Mouse (Mus musculus): ENCODE data around the gene Hspa14.

DNA sequence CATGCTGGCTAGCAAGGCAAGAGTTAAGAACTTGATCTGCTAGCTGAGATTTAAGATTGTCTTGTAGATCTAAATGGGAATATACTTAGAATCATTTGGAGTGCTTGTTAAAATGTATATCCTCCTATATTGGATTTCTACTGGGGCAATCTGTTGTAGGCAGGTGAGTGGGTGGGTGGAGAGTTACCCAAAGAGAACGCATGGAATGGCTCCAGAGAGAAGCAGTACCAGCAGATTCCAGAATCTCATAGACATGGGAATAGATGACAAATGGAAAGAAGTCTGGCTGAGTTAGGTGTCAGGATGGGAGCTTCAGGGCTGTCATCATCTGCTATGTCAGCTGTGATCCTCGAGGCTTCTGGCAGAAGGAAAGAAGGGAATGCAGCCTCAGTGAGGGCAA is 63.2 kb downstream of the Hspa14 start:
- TF ChIP-seq CTCF (IDR thresholded peaks at IDR 0.05; ENCODE audit: low read depth, low read length): no peak
- no peak for TF ChIP-seq TAL1 (conservative IDR thresholded peaks at IDR 0.05; ENCODE audit: low read depth, low read length)
- no peak for TF ChIP-seq POLR2AphosphoS5 (IDR thresholded peaks at IDR 0.05; ENCODE audit: insufficient replicate concordance, low read depth, low read length)

Measured in G1E (cell line).